Mouse (Mus musculus) T-helper 17 cell (primary cell): ENCODE results near the gene Plpp7.

Experiments
- in situ Hi-C, 2 experiments: fragments of 300-600 bp; cut with MboI, MseI; formaldehyde crosslinking; loops; 1 replicate in 1 of 2; 2 replicates in 1 of 2; pipeline ENCODE4 v1.15.1; 2025; ENCODE audit warnings: high pct_unique_total_duplicates in 2 of 2

Plpp7 gene

GRCm38 (mm10) chr2:32066005-32066404 lies 29.3 kb upstream of the Plpp7 start:
- in situ Hi-C loops = no loop called here

GRCm38 (mm10) chr2:32068811-32069607 lies 26.3 kb upstream of the Plpp7 start:
- in situ Hi-C loops = no loop called here

- in situ Hi-C loops = no loop called here
Observed at GRCm38 (mm10) chr2:32070747-32071146, 24.6 kb upstream of the Plpp7 start.

DNA sequence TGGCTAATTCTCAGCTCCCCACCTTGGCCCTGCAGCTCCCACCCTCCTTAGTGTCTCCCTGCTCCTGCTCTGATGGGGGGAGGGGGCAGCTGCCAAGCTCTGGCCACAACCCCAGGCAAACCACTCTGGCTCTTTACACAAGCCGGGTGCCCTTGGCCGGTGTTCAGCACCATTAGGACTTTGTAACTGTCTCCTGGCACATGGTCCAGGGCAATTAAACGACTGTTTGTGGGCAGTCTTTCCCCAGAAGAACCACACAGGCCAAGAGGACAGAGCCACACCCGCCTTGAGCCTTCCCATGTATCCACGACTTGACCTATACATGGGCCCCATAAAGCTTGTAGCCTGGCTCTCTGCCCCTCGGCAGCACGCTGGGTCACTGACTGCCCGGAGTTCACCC lies 20.9 kb upstream of the Plpp7 start:
- in situ Hi-C loops = no loop called here

DNA sequence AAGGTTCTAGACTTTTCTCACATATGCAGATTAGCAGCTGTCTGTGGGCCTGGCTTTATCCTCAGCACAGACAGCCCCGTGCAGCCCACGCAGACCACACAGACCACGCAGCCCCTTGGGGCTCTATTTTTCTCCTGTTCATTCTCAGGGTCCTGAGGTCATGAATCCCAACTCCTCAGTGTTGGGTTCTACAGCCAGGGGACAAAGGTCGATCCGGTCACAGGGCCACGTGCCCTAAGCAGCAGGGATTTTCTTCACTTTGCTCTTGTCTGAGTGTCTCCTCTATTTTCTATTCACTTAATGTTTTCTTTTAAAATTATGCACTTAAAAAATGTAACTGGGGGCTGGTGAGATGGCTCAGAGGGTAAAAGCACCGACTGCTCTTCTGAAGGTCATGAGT lies 20.0 kb upstream of the Plpp7 start:
- in situ Hi-C loops = no loop called here

GRCm38 (mm10) chr2:32077744-32078143 lies 17.6 kb upstream of the Plpp7 start:
- in situ Hi-C loops = no loop called here

- in situ Hi-C loops = no loop called here
Observed at GRCm38 (mm10) chr2:32078522-32078921, 16.8 kb upstream of the Plpp7 start.

DNA sequence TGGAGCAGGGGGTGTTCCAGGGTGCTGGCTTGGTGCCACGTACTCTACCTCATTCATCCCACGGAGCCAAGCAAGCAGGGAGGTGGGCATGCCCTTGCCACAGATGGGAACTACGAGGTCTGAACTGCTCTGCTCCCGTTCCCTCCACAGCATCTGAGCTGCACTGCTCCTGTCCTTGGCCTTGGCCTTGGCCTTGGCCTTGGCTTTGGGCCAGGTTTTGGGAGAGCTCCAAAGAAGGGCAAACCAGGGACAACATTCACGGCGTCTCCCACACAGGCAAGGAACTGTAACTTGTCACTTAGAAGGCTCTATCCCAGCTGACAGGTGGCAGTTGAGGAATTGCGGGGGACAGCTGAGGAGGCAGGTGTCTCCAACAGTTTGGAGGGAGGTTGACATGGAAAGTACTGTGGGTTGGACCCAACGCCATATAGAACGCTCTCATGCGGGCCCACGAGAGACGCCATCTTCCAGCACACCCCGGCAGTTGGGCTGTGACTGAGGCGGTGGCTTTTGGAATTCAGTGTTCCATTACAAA lies 16.1 kb upstream of the Plpp7 start:
- in situ Hi-C loops = no loop called here

DNA sequence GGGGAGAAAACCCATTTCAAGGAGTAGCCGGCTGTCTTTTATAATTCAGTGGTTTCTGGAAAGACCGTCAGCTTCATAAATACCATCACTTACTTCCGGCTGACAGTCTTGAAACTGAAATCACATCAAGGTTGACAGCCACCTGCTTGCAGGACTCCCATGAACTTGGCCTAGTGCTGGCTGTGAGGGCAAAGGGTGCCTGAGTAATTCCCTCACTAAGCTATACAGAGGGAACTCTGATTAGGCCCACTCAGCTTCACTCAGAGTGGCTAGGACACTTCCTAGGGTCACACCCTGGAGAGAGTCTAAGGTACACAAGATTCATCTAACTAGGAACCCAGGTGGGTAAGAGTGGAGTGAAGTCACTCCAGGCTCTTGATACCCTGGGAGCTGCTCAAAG lies 14.6 kb upstream of the Plpp7 start:
- in situ Hi-C loops = loop anchor here in 1 of 2 experiments (10.0 kb wide), 1 partner anchor 54 kb away; no protein-coding TSS in a partner anchor

- in situ Hi-C loops = loop anchor here in 1 of 2 experiments (10.0 kb wide), 1 partner anchor 53 kb away; no protein-coding TSS in a partner anchor
Observed at GRCm38 (mm10) chr2:32081296-32081929, 13.9 kb upstream of the Plpp7 start.

GRCm38 (mm10) chr2:32082229-32082628 lies 13.1 kb upstream of the Plpp7 start:
- in situ Hi-C loops = loop anchor here in 1 of 2 experiments (10.0 kb wide), 1 partner anchor 53 kb away; no protein-coding TSS in a partner anchor

GRCm38 (mm10) chr2:32083159-32084011 lies 11.9 kb upstream of the Plpp7 start:
- in situ Hi-C loops = loop anchor here in 1 of 2 experiments (10.0 kb wide), 1 partner anchor 51 kb away; no protein-coding TSS in a partner anchor

- in situ Hi-C loops = loop anchor here in 1 of 2 experiments (10.0 kb wide), 1 partner anchor 51 kb away; no protein-coding TSS in a partner anchor
Observed at GRCm38 (mm10) chr2:32084111-32084871, 11.0 kb upstream of the Plpp7 start, which contains the start of gene Fam78a. TSS of gene Fam78a (minus strand) at chr2:32084857.

DNA sequence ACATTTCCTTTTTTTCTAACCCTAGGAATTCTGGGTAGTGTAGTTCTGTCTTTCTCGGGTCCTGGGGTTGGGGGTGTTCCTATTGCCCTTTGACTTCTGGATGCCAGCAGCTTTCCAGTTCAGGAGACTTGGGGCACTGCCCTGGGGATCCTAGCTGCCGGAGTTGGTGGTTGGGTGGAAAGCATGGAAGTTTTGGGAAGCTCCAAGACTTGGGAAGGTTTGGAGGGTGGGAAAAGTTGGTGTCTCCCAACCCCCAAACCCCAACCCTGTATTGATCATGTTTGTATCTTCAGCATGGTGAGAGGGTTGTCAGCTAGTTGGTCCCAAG lies 10.5 kb upstream of the Plpp7 start:
- in situ Hi-C loops = loop anchor here in 1 of 2 experiments (10.0 kb wide), 1 partner anchor 50 kb away; no protein-coding TSS in a partner anchor

DNA sequence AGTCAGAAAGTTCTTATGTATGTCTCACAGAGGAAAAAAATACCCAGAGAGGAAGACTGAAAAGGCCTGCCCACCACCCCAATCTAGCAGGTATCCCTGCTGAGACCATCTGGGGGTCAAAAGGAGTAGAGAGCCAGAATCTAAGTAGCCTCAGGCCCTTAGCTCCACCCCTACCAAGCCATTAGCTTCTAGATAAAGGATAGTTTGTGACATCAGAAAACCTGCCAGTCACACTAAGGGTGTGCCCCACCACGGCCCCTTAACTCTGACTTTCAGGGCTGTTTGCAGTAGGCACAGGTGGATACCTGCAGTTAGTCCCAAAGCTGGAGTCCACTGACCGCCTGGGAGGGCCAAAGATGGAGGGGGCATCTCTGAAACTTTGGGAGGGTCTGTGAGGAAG lies 10.1 kb upstream of the Plpp7 start:
- in situ Hi-C loops = loop anchor here in 1 of 2 experiments (10.0 kb wide), 1 partner anchor 50 kb away; no protein-coding TSS in a partner anchor

GRCm38 (mm10) chr2:32087606-32088005 lies 7.7 kb upstream of the Plpp7 start:
- in situ Hi-C loops = loop anchor here in 1 of 2 experiments (10.0 kb wide), 1 partner anchor 47 kb away; no protein-coding TSS in a partner anchor

DNA sequence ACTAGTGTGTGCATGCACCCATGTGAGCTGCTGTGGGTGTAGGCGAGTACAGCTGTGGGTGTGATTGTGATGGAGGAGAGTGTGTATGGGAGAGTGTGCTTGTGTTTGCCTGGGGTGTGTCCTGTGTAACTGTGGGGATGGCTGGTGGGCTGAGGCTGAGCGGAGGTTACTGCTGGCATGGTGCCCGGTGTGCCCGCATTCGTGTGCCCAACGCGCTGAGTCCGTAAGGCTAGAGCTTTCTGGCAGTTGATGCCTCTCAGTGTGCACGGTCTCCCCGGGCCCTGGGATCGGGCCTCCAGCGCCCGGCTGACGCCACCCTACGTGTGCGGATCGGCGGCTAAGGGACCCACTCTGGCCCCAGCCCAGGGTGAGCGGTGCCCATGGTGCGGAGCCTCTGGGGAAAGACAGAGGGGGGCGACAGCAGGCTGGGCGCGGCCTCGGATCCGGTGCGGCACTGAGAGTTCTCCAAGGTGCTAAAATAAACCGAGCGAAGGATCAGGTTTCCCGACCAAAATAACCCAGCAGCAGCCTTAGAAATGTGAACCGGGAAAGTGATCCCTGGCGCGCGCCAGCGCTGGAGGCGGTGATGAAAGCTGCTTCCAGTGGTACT lies 6.9 kb upstream of the Plpp7 start:
- in situ Hi-C loops = loop anchor here in 1 of 2 experiments (10.0 kb wide), 1 partner anchor 46 kb away; no protein-coding TSS in a partner anchor

DNA sequence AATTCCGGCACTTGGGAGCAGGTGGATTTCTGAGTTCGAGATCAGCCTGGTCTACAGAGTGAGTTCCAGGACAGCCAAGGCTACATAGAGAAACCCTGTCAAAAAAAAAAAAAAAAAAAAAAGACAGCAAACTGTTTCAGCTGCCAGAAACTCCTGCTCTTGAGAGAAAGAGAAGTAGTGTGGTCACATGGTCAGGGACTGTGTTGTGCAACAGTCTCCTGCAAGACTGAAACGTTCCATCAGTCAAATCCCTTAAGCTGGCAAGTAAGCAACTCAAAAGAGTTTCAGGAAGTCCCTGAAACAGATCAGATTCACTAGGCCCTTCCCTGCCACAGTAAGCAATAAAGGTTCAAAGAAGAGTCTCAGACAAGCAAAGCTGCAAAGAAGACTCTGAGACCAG lies 5.7 kb upstream of the Plpp7 start:
- in situ Hi-C loops = loop anchor here in 1 of 2 experiments (10.0 kb wide), 1 partner anchor 45 kb away; no protein-coding TSS in a partner anchor

DNA sequence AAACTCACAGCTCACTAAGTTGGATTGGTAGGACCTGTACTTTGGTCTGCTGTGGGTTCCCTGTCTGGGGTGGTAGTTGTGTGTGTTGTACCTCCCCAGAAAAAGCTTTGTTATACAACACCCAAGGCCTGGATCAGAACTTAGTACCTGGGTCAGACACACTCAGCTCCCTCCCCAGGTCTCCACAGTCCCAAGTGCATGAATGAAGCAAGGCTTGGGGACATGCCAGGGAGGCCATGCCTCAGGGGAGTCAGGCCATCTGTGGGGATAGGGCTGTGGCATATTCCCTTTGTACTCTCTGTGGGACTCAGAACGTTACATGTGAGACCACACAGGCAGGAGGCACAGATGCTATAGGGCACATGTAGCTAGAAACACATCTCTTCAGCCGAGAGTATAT lies 5.2 kb upstream of the Plpp7 start:
- in situ Hi-C loops = no loop called here

GRCm38 (mm10) chr2:32091956-32092355 lies 3.4 kb upstream of the Plpp7 start:
- in situ Hi-C loops = no loop called here
